Mouse (Mus musculus) CH12.LX (cell line): Measurements from ENCODE around the gene Btg1. TPM values are rescaled to one million over a fixed set of nuclear protein-coding genes. Genes with fewer than 3 reads are reported as not detected.

Experiments
- DNase-seq: peaks from one replicate; pipeline ENCODE4 v3.0.0-alpha.2; 2013; ENCODE audit errors: extremely low read depth
- H3K27ac ChIP-seq: 2 replicates; pipeline ENCODE4 v1.5.1; 2012; ENCODE audit warnings: low read depth, mild to moderate bottlenecking, control low read depth, moderate library complexity; ENCODE audit not compliant: insufficient read depth
- H3K27me3 ChIP-seq: replicated peaks from 2 replicates; pipeline ENCODE3; 2012; ENCODE audit warnings: inconsistent platforms
- H3K36me3 ChIP-seq, 2 experiments: replicated peaks in 1 of 2; 2 replicates each; pipeline versions ENCODE3 to v1.6.1; 2012; ENCODE audit warnings: inconsistent platforms in 1 of 2, low read length in 1 of 2, mild to moderate bottlenecking in 1 of 2, mixed read lengths in 1 of 2, moderate library complexity in 1 of 2; ENCODE audit not compliant: control insufficient read depth in 1 of 2, insufficient read depth in 1 of 2
- H3K4me1 ChIP-seq, 2 experiments: 2 replicates each; pipeline ENCODE4 v1.6.1; 2012; ENCODE audit warnings: inconsistent platforms in 1 of 2, moderate library complexity in 1 of 2; ENCODE audit not compliant: insufficient read depth in 2 of 2, control insufficient read depth in 1 of 2
- H3K4me2 ChIP-seq: 2 replicates; pipeline ENCODE4 v1.6.1; 2012; ENCODE audit warnings: low read depth, mild to moderate bottlenecking, control low read depth; ENCODE audit not compliant: poor library complexity, insufficient read depth, severe bottlenecking
- H3K4me3 ChIP-seq, 3 experiments: fragments of 150-350 bp in 1 of 3; sonication (generic) in 1 of 3; replicated peaks in 1 of 3; 2 replicates each; pipeline versions ENCODE3 to v1.5.1; 2011 to 2012; ENCODE audit warnings: low read depth in 2 of 3, low read length in 2 of 3, mild to moderate bottlenecking in 2 of 3, moderate library complexity in 2 of 3, control low read depth in 1 of 3, improper control_type of control experiment in 1 of 3, inconsistent platforms in 1 of 3, mixed read lengths in 1 of 3; ENCODE audit not compliant: poor library complexity in 1 of 3
- H3K79me2 ChIP-seq: replicated peaks from 2 replicates; pipeline ENCODE4 v1.6.1; 2012; ENCODE audit warnings: mild to moderate bottlenecking, moderate library complexity; ENCODE audit not compliant: control insufficient read depth, poor library complexity, insufficient read depth, severe bottlenecking; ENCODE audit errors: extremely low read depth
- H3K9ac ChIP-seq: 2 replicates; pipeline ENCODE4 v1.6.1; 2012; ENCODE audit warnings: low read depth, mild to moderate bottlenecking, control low read depth, moderate library complexity; ENCODE audit not compliant: insufficient read depth
- H3K9me3 ChIP-seq: replicated peaks from 2 replicates; pipeline ENCODE3; 2012; ENCODE audit warnings: low read length, inconsistent platforms, mixed read lengths
- CHD1 ChIP-seq: IDR thresholded peaks from 2 replicates; pipeline ENCODE4 v1.6.1; 2012; ENCODE audit warnings: low read depth, low read length, improper control_type of control experiment, inconsistent platforms
- CTCF ChIP-seq, 2 experiments: IDR thresholded peaks in 1 of 2; conservative IDR thresholded peaks in 1 of 2; 2 replicates each; pipeline ENCODE4 v1.5.1; 2011 to 2012; ENCODE audit warnings: low read depth in 2 of 2, low read length in 2 of 2, improper control_type of control experiment in 1 of 2, inconsistent platforms in 1 of 2, mild to moderate bottlenecking in 1 of 2, moderate library complexity in 1 of 2
- E2F4 ChIP-seq: IDR thresholded peaks from 2 replicates; pipeline ENCODE4 v1.6.1; 2011; ENCODE audit warnings: low read depth, low read length, improper control_type of control experiment; ENCODE audit not compliant: insufficient replicate concordance
- ELF1 ChIP-seq: IDR thresholded peaks from 2 replicates; pipeline ENCODE4 v1.6.1; 2014; ENCODE audit warnings: low read depth, mild to moderate bottlenecking, inconsistent platforms, low read length, improper control_type of control experiment
- ETS1 ChIP-seq: conservative IDR thresholded peaks from 2 replicates; pipeline ENCODE4 v1.6.1; 2012; ENCODE audit warnings: low read depth, mild to moderate bottlenecking, inconsistent platforms, low read length, improper control_type of control experiment, moderate library complexity
- JUN ChIP-seq: IDR thresholded peaks from 2 replicates; pipeline ENCODE4 v1.6.1; 2011; ENCODE audit warnings: low read depth, mild to moderate bottlenecking, low read length, improper control_type of control experiment, moderate library complexity; ENCODE audit not compliant: insufficient read depth
- JUND ChIP-seq: conservative IDR thresholded peaks from 2 replicates; pipeline ENCODE4 v1.6.1; 2011; ENCODE audit warnings: low read depth, low read length, improper control_type of control experiment
- KAT2A ChIP-seq: IDR thresholded peaks from 2 replicates; pipeline ENCODE4 v1.6.1; 2012; ENCODE audit warnings: low read length, improper control_type of control experiment, inconsistent platforms; ENCODE audit not compliant: insufficient replicate concordance
- MAFK ChIP-seq: IDR thresholded peaks from 2 replicates; pipeline ENCODE4 v1.6.1; 2011; ENCODE audit warnings: low read length, improper control_type of control experiment; ENCODE audit not compliant: insufficient replicate concordance
- MEF2A ChIP-seq: IDR thresholded peaks from 2 replicates; pipeline ENCODE4 v1.6.1; 2014; ENCODE audit warnings: low read depth, mild to moderate bottlenecking, inconsistent platforms, low read length, improper control_type of control experiment, borderline replicate concordance
- MXI1 ChIP-seq: IDR thresholded peaks from 2 replicates; pipeline ENCODE4 v1.6.1; 2011; ENCODE audit warnings: mild to moderate bottlenecking, low read depth, low read length, improper control_type of control experiment
- NELFE ChIP-seq: IDR thresholded peaks from 2 replicates; pipeline ENCODE4 v1.6.1; 2011; ENCODE audit warnings: low read depth, low read length, improper control_type of control experiment
- PAX5 ChIP-seq: IDR thresholded peaks from 2 replicates; pipeline ENCODE4 v1.6.1; 2012; ENCODE audit warnings: low read length, inconsistent platforms, mixed read lengths
- POLR2A ChIP-seq: IDR thresholded peaks from 2 replicates; pipeline ENCODE4 v1.6.1; 2011; ENCODE audit warnings: low read depth, mild to moderate bottlenecking, improper control_type of control experiment, low read length
- RCOR1 ChIP-seq: conservative IDR thresholded peaks from 2 replicates; pipeline ENCODE4 v1.6.1; 2012; ENCODE audit warnings: low read depth, mild to moderate bottlenecking, inconsistent platforms, low read length, improper control_type of control experiment
- SIN3A ChIP-seq: IDR thresholded peaks from 2 replicates; pipeline ENCODE4 v1.6.1; 2012; ENCODE audit warnings: low read length, improper control_type of control experiment, inconsistent platforms
- SMC3 ChIP-seq: IDR thresholded peaks from 2 replicates; pipeline ENCODE4 v1.6.1; 2011; ENCODE audit warnings: low read depth, low read length, improper control_type of control experiment
- TBP ChIP-seq: conservative IDR thresholded peaks from 2 replicates; pipeline ENCODE4 v1.6.1; 2011; ENCODE audit warnings: low read depth, low read length, improper control_type of control experiment
- USF1 ChIP-seq: IDR thresholded peaks from 2 replicates; pipeline ENCODE4 v1.6.1; 2014; ENCODE audit warnings: low read depth, mild to moderate bottlenecking, inconsistent platforms, low read length, improper control_type of control experiment
- ZC3H11A ChIP-seq: IDR thresholded peaks from 2 replicates; pipeline ENCODE4 v1.6.1; 2012; ENCODE audit warnings: low read depth, mild to moderate bottlenecking, inconsistent platforms, low read length, improper control_type of control experiment
- ZMIZ1 ChIP-seq: IDR thresholded peaks from 2 replicates; pipeline ENCODE4 v1.6.1; 2012; ENCODE audit warnings: low read depth, mild to moderate bottlenecking, inconsistent platforms, low read length, improper control_type of control experiment
- dilution Hi-C: fragments of 300-500 bp; cut with MboI; formaldehyde crosslinking; loops from 2 replicates; pipeline ENCODE4 v1.14.3; 2020; ENCODE audit warnings: low sequenced_read_pairs; ENCODE audit not compliant: extremely low pct_unique_long_range_greater_than_20kb, extremely low pct_ligation_motif_present
- in situ Hi-C: fragments of 300-500 bp; cut with MboI; formaldehyde crosslinking; loops from 3 replicates; pipeline ENCODE4 v1.14.3; 2019; ENCODE audit warnings: low sequenced_read_pairs, low pct_ligation_motif_present, low pct_unique_long_range_greater_than_20kb, mixed read lengths
- polyA plus RNA-seq: library from polyadenylated mRNA; unstranded; fragments of >175 nt; gene quantifications from 2 replicates; pipeline ENCODE4 v1.2.1, GENCODE M21; 2012; ENCODE audit warnings: low read depth; ENCODE audit not compliant: insufficient read length
- total RNA-seq, 2 experiments: library from RNA; depleted of rRNA; stranded (reverse); fragments of 300-350 nt in 1 of 2; fragments of >200 nt in 1 of 2; gene quantifications; 2 replicates each; pipeline ENCODE4 v1.2.3; 2012 to 2014

Btg1 gene
- total and polyA plus RNA-seq, 3 experiments: 15.8 to 25.1 (median 20.5) TPM

DNA sequence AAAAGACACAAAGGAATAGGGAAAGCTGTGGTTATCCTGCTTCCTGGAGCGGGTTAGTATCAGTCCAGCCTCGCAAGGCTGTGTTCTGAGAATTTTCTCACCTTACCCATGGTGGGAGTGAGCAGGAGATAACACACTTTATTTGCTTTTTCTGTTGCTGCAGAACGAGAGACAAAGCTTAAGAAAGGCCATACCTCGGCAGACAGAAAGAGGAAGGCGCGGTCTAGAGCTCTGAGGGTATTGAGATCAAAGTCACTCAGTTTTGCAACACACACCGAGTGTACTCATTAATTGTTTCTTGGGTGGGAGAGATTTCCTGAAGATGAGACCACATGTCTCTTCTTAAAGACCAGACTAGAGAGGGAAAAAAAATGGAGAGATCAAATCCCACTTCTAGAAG, 37.8 kb downstream of the Btg1 start:
- Histone ChIP-seq H3K4me2 (no peak overlapping the region), H3K4me3 (no peak overlapping the region), H3K79me2 (no peaks in the 10 kb centered on the region), H3K27me3 (no peaks in the 10 kb centered on the region), H3K27ac (no peak overlapping the region), H3K9me3 (no peaks in the 10 kb centered on the region), H3K9ac (no peak overlapping the region), H3K4me1 (peaks cover 0 to 8% of the 10 kb centered on the region in 2 experiments; a peak in 2 of 4 replicates), H3K36me3 (no peaks in the 10 kb centered on the region)
- no peak for DNase-seq
- TF ChIP-seq E2F4: no peak
- TF ChIP-seq USF1: no peak
- no peak for TF ChIP-seq NELFE
- TF ChIP-seq POLR2A: no peak
- no peak for TF ChIP-seq TBP
- TF ChIP-seq SIN3A: no peak
- dilution Hi-C loops: no loop called here
- in situ Hi-C loops: no loop called here

GRCm38 (mm10) chr10:96655066-96655465, 38.3 kb downstream of the Btg1 start:
- dilution Hi-C loops (no loop called here), in situ Hi-C loops (no loop called here)
- DNase-seq: no peak

DNA sequence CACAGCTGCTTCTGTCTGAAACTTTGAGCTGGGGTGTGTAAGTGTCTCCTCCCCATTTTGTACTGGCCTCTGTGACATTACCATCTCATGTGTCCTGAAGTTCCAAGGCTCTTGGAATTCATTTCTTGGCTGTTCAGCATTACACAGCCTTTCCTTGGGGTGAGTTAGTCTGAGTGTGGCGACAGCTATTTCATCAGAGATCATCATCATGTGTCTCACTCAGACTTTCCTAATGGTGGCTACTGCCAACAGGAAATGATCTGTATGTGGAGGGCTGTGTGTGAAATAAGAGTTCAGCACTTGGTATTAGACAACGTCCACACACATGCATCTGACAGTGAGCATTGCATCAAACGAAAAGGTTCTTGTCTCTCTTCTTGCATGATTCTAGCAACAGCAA, 39.4 kb downstream of the Btg1 start:
- H3K79me2 ChIP-seq: no peaks in the 10 kb centered on the region
- DNase-seq: no peak
- H3K27me3 ChIP-seq: no peaks in the 10 kb centered on the region
- no peak overlapping the region for H3K4me2 ChIP-seq
- no peak overlapping the region for H3K27ac ChIP-seq
- H3K36me3 ChIP-seq: no peaks in the 10 kb centered on the region
- dilution Hi-C loops (no loop called here), in situ Hi-C loops (no loop called here)
- no peak overlapping the region for H3K9ac ChIP-seq
- TF ChIP-seq TBP: no peak
- TF ChIP-seq ETS1: no peak
- TF ChIP-seq PAX5: no peak
- TF ChIP-seq ZC3H11A: no peak
- no peak for TF ChIP-seq KAT2A
- TF ChIP-seq POLR2A: no peak
- H3K4me1 ChIP-seq: peaks cover 0 to 8% of the 10 kb centered on the region in 2 experiments; a peak in 2 of 4 replicates
- H3K4me3 ChIP-seq: no peak overlapping the region
- H3K9me3 ChIP-seq: no peaks in the 10 kb centered on the region

More at GRCm38 (mm10) chr10:96655066-96655465, 38.3 kb downstream of the Btg1 start:
- H3K4me3 ChIP-seq: no peak overlapping the region
- H3K79me2 ChIP-seq: no peaks in the 10 kb centered on the region
- no peaks in the 10 kb centered on the region for H3K27me3 ChIP-seq
- H3K36me3 ChIP-seq: no peaks in the 10 kb centered on the region
- no peak overlapping the region for H3K27ac ChIP-seq
- no peak overlapping the region for H3K9ac ChIP-seq
- H3K4me1 ChIP-seq: peaks cover 0 to 8% of the 10 kb centered on the region in 2 experiments; a peak in 2 of 4 replicates
- no peaks in the 10 kb centered on the region for H3K9me3 ChIP-seq
- no peak overlapping the region for H3K4me2 ChIP-seq
- TF ChIP-seq JUND: no peak
- TF ChIP-seq CTCF (conservative IDR thresholded peaks at IDR 0.05 in 1 of 2, IDR thresholded peaks at IDR 0.05 in 1 of 2; ENCODE audit: low read depth in 2 of 2, low read length in 2 of 2): no peak
- TF ChIP-seq RCOR1: no peak
- TF ChIP-seq MEF2A: no peak
- no peak for TF ChIP-seq PAX5
- no peak for TF ChIP-seq TBP
- no peak for TF ChIP-seq ELF1
- TF ChIP-seq MXI1: no peak
- TF ChIP-seq JUN: no peak
- TF ChIP-seq CHD1: no peak
- no peak for TF ChIP-seq SMC3
- TF ChIP-seq ZMIZ1: no peak
- TF ChIP-seq MAFK: no peak
